Mouse (Mus musculus) myocyte (in vitro differentiated cells): Measurements from ENCODE around the gene March1.

Experiments
- CEBPB ChIP-seq: IDR thresholded peaks from 2 replicates; pipeline ENCODE4 v1.6.1; 2011; ENCODE audit warnings: mild to moderate bottlenecking, moderate library complexity; ENCODE audit not compliant: poor library complexity, insufficient read depth, severe bottlenecking
- MAX ChIP-seq: IDR thresholded peaks from one replicate; pipeline ENCODE4 v1.6.1; 2011; ENCODE audit warnings: low read depth, mild to moderate bottlenecking, control low read depth
- POLR2A ChIP-seq: IDR thresholded peaks from one replicate; pipeline ENCODE4 v1.6.1; 2011; ENCODE audit warnings: low read depth, mild to moderate bottlenecking, control low read depth, moderate library complexity; ENCODE audit not compliant: insufficient read length
- SRF ChIP-seq: IDR thresholded peaks from one replicate; pipeline ENCODE4 v1.6.1; 2011; ENCODE audit warnings: low read depth; ENCODE audit not compliant: control insufficient read depth, insufficient read length
- TCF12 ChIP-seq: IDR thresholded peaks from one replicate; pipeline ENCODE4 v1.6.1; 2011; ENCODE audit warnings: mild to moderate bottlenecking, control low read depth; ENCODE audit not compliant: poor library complexity, insufficient read depth, severe bottlenecking
- USF1 ChIP-seq: IDR thresholded peaks from one replicate; pipeline ENCODE4 v1.6.1; 2011; ENCODE audit warnings: low read depth, mild to moderate bottlenecking, control low read depth, moderate library complexity

DNA sequence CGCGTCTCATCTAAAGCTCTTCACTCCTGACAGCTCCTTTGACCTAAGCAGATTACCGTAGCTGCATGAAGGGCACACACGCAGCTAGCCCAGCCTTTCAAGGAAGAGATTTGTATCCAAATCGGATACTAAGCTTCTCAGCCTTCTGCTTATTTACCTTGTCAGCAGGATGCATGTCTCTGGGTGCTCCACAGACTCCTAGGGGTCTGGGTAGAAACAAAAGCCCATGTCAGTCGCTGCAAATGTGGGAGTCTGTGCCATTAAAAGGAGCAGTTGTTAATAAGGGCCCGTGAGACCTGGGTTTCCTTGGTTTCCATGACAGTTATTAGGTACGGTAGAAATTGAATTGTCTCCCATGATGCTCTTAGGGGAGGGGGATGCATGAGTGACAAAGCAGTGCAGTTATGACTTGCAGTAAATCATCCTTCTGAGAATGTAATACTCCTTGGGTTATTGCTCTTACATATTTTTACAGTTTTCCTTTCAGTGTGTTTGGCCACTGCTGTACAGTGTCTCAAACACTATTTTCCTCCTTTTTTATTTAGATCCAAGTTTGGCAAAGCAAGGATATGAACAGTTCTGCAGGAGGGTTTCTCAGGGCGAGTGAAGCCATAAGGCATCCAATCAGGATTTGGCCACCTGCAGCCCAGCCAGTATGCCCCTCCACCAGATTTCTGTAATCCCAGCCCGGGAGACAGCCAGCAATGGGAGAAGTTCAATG lies 349.0 kb downstream of the March1 start:
- TF ChIP-seq SRF, result no peak
- TF ChIP-seq TCF12, result no peak
- TF ChIP-seq POLR2A, result no peak
- TF ChIP-seq CEBPB, result no peak
- no peak for TF ChIP-seq USF1
- TF ChIP-seq MAX, result no peak
